Mouse (Mus musculus) brain, embryonic 14.5 days (tissue): Measurements from ENCODE around the gene 1110059E24Rik. TPM values are rescaled to one million over a fixed set of nuclear protein-coding genes. Genes with fewer than 3 reads are reported as not detected.

Experiments used
- DNase-seq: peaks from one replicate; pipeline ENCODE4 v3.0.0-alpha.2; 2011; ENCODE audit warnings: low read depth
- CTCF ChIP-seq: fragments of 200-500 bp; IDR thresholded peaks from 2 replicates; pipeline ENCODE4 v1.5.1; 2012; ENCODE audit warnings: inconsistent platforms, mild to moderate bottlenecking, moderate library complexity, borderline replicate concordance; ENCODE audit not compliant: insufficient read depth, insufficient read length; ENCODE audit errors: extremely low read depth
- POLR2A ChIP-seq: fragments of 200-500 bp; IDR thresholded peaks from 2 replicates; pipeline ENCODE4 v1.6.1; 2012; ENCODE audit warnings: mild to moderate bottlenecking, inconsistent platforms, borderline replicate concordance; ENCODE audit not compliant: poor library complexity, insufficient read depth, insufficient read length, severe bottlenecking; ENCODE audit errors: extremely low read depth
- polyA plus RNA-seq: library from polyadenylated mRNA; depleted of rRNA; stranded (reverse); fragments of >200 nt; gene quantifications from 2 replicates; pipeline ENCODE4 v1.2.3, GENCODE M21; 2012; rRNA removed

Gene 1110059E24Rik
- polyA plus RNA-seq, 1 experiment = 33.3 TPM

- no peak for TF ChIP-seq POLR2A
- peak; percentile 97 for TF ChIP-seq CTCF
- DNase-seq = peak; percentile 91
Observed at GRCm38 (mm10) chr19:21563789-21564460, 88.9 kb downstream of the 1110059E24Rik start.

GRCm38 (mm10) chr19:21562996-21563395, 89.8 kb downstream of the 1110059E24Rik start:
- TF ChIP-seq POLR2A (no peak), CTCF (no peak)
- no peak for DNase-seq

- TF ChIP-seq POLR2A (no peak), CTCF (no peak)
- no peak for DNase-seq
Observed at GRCm38 (mm10) chr19:21552801-21553200, 100.0 kb downstream of the 1110059E24Rik start.

GRCm38 (mm10) chr19:21551921-21552536, 100.7 kb downstream of the 1110059E24Rik start:
- TF ChIP-seq POLR2A = no peak
- TF ChIP-seq CTCF = no peak

GRCm38 (mm10) chr19:21549713-21550112, 103.1 kb downstream of the 1110059E24Rik start:
- no peak for TF ChIP-seq CTCF
- TF ChIP-seq POLR2A = no peak
- no peak for DNase-seq

More at GRCm38 (mm10) chr19:21551921-21552536, 100.7 kb downstream of the 1110059E24Rik start:
- no peak for DNase-seq

GRCm38 (mm10) chr19:21548947-21549346, 103.8 kb downstream of the 1110059E24Rik start:
- DNase-seq = no peak
- TF ChIP-seq CTCF (no peak), POLR2A (no peak)

- TF ChIP-seq CTCF (no peak), POLR2A (no peak)
- no peak for DNase-seq
Observed at GRCm38 (mm10) chr19:21537125-21537524, 115.7 kb downstream of the 1110059E24Rik start.

Other genes with a start within 250 kb of the 1110059E24Rik start
- 0.72 and 1.1 TPM in 2 replicates for gene Gda, start 179.5 kb downstream of the 1110059E24Rik start, polyA plus RNA-seq
- gene Abhd17b, start 209 bp upstream of the 1110059E24Rik start, polyA plus RNA-seq = 29.0 and 30.8 TPM in 2 replicates
- 24.0 and 34.9 TPM in 2 replicates for gene Cemip2, start 125.4 kb upstream of the 1110059E24Rik start, polyA plus RNA-seq